Mouse (Mus musculus) heart, embryonic 13.5 days (tissue): ENCODE data around the gene Tmem190. TPM values are rescaled to one million over a fixed set of nuclear protein-coding genes. Genes with fewer than 3 reads are reported as not detected.

Experiments used
- ATAC-seq: fragments of 200-750 bp; cut with Nextera tagmentation; 2 replicates; pipeline ENCODE4 v1.8.0; 2017; ENCODE audit warnings: moderate TSS enrichment; ENCODE audit not compliant: insufficient number of reproducible peaks, low FRiP score, low TSS enrichment; ENCODE audit errors: extremely low read depth
- H3K27ac ChIP-seq: fragments of 300-500 bp; sonication (generic); replicated peaks from 2 replicates; pipeline ENCODE4 v1.5.1; 2015; ENCODE audit warnings: moderate library complexity, mild to moderate bottlenecking, inconsistent platforms
- H3K27me3 ChIP-seq: fragments of 300-500 bp; sonication (generic); replicated peaks from 2 replicates; pipeline ENCODE4 v1.6.1; 2015; ENCODE audit warnings: mild to moderate bottlenecking, inconsistent platforms
- H3K36me3 ChIP-seq: fragments of 300-500 bp; sonication (generic); 2 replicates; pipeline ENCODE4 v1.6.1; 2015; ENCODE audit warnings: mild to moderate bottlenecking, inconsistent platforms
- H3K4me1 ChIP-seq: fragments of 300-500 bp; sonication (generic); 2 replicates; pipeline ENCODE4 v1.6.1; 2015; ENCODE audit warnings: inconsistent platforms
- H3K4me2 ChIP-seq: fragments of 300-500 bp; sonication (generic); 2 replicates; pipeline ENCODE4 v1.6.1; 2015; ENCODE audit warnings: inconsistent platforms, mild to moderate bottlenecking, moderate library complexity
- H3K4me3 ChIP-seq: fragments of 300-500 bp; sonication (generic); 2 replicates; pipeline ENCODE4 v1.5.1; 2015; ENCODE audit warnings: moderate library complexity, mild to moderate bottlenecking, inconsistent platforms
- H3K9ac ChIP-seq: fragments of 300-500 bp; sonication (generic); 2 replicates; pipeline ENCODE4 v1.6.1; 2015; ENCODE audit warnings: inconsistent platforms, mild to moderate bottlenecking, moderate library complexity
- H3K9me3 ChIP-seq: fragments of 300-500 bp; sonication (generic); 2 replicates; pipeline ENCODE4 v1.6.1; 2016; ENCODE audit warnings: inconsistent platforms
- WGBS: fragments of 180-500 bp; shearing (Covaris S2); methylation state at CpG from one replicate; pipeline ENCODE4 v1.1.7; 2015; ENCODE audit warnings: mixed read lengths; 5-methylcytosine and 5-hydroxymethylcytosine counted together
- polyA plus RNA-seq: library from polyadenylated mRNA; unstranded; fragments of >200 nt; fragmentation: Nextera tagmentation; extraction: Ambion mirVana; gene quantifications from 2 replicates; pipeline ENCODE4 v1.2.1, GENCODE M21; 2015

Gene Tmem190
- not detected in 2 replicates for polyA plus RNA-seq

- Histone ChIP-seq H3K27me3 (peaks cover 70% of the 10 kb centered on the region), H3K9me3 (no peaks in the 10 kb centered on the region), H3K4me3 (no peak within 1 kb of the TSS), H3K4me1 (peaks cover 4% of the 10 kb centered on the region; the same call in 1 of the 2 replicates), H3K36me3 (no peaks in the 10 kb centered on the region), H3K4me2 (no peak within 1 kb of the TSS), H3K9ac (no peak within 1 kb of the TSS), H3K27ac (no peak within 1 kb of the TSS)
- WGBS: 73% methylated on average over 2 of the region's 2 CpGs
- no peak for ATAC-seq
Observed at GRCm38 (mm10) chr7:4782759-4783158, at the start of gene Tmem190, which contains the start of gene Il11. TSS of gene Tmem190 (plus strand) at chr7:4782937. TSS of gene Il11 (minus strand) at chr7:4782859.

- Histone ChIP-seq H3K4me1 (no peaks in the 10 kb centered on the region), H3K4me2 (no peak overlapping the region), H3K27ac (no peak overlapping the region), H3K9me3 (peaks cover 3% of the 10 kb centered on the region; the same call in 1 of the 2 replicates), H3K9ac (no peak overlapping the region), H3K4me3 (no peak overlapping the region), H3K36me3 (no peaks in the 10 kb centered on the region), H3K27me3 (0 out of 2 replicates have a peak, but pooled peaks cover 3% of the 10 kb centered on the region)
- WGBS: 40% methylated on average over 6 of the region's 6 CpGs
- ATAC-seq: no peak
Observed at GRCm38 (mm10) chr7:4732968-4733392, 49.8 kb upstream of the Tmem190 start.

- peak overlapping the region; percentile 62 for H3K27ac ChIP-seq
- 49% methylated on average over 10 of the region's 10 CpGs for WGBS
- H3K9ac ChIP-seq: peak overlapping the region; percentile 16
- peak overlapping the region; percentile 79 for H3K4me3 ChIP-seq
- H3K9me3 ChIP-seq: no peaks in the 10 kb centered on the region
- peak overlapping the region; percentile 87 for H3K4me2 ChIP-seq
- peaks cover 22% of the 10 kb centered on the region for H3K36me3 ChIP-seq
- peaks cover 38% of the 10 kb centered on the region for H3K4me1 ChIP-seq
- no peak for ATAC-seq
- no peaks in the 10 kb centered on the region for H3K27me3 ChIP-seq
Observed at GRCm38 (mm10) chr7:4739041-4739543, 43.6 kb upstream of the Tmem190 start.

DNA sequence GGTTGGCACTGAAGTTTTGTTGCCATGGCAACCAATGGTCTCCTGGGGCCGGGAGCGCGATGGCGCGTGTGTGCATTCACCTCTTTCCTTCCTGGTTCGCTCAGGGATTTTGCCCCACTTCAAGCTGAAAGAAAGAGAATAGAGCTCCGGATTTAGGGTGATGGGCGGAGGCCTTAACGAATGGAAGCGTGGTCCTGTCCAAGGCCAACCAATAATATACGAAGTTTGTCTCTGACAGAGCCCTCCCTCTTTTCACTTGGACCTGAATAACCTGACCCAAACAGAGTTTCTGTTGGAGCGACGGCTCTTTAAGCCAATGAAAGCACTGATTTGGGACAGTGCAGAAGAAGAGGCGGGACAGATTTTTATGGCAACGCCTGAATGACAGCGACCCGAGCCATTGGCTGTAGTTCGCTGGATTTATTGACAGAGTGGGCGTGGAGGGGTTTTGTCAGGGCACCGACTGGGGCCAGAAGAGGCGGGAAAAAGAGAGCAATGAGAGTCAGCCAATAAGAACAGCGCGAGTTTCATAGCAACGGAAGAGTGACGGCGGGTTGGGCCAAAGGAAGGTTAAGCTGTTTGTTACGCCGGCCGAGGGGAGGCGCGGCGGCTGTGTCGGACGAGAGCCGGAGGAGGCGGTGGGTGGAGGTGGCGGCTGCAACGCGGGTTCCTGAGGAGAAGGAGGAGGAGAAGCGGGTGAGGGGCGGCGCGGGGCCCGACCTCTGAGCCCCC lies 43.0 kb upstream of the Tmem190 start, which contains the start of gene Kmt5c:
Gene Kmt5c (plus strand): TSS at position 572 of the 732 bp plus-strand sequence.
- peak; percentile 93 for ATAC-seq
- H3K9ac ChIP-seq: peak within 1 kb of the TSS; percentile 92
- peak within 1 kb of the TSS; percentile 79 for H3K4me3 ChIP-seq
- peaks cover 38% of the 10 kb centered on the region for H3K4me1 ChIP-seq
- H3K9me3 ChIP-seq: no peaks in the 10 kb centered on the region
- no peaks in the 10 kb centered on the region for H3K27me3 ChIP-seq
- peaks cover 29% of the 10 kb centered on the region for H3K36me3 ChIP-seq
- WGBS: under 1% methylated on average over 39 of the region's 44 CpGs
- H3K27ac ChIP-seq: peak within 1 kb of the TSS; percentile 92
- peak within 1 kb of the TSS; percentile 87 for H3K4me2 ChIP-seq

DNA sequence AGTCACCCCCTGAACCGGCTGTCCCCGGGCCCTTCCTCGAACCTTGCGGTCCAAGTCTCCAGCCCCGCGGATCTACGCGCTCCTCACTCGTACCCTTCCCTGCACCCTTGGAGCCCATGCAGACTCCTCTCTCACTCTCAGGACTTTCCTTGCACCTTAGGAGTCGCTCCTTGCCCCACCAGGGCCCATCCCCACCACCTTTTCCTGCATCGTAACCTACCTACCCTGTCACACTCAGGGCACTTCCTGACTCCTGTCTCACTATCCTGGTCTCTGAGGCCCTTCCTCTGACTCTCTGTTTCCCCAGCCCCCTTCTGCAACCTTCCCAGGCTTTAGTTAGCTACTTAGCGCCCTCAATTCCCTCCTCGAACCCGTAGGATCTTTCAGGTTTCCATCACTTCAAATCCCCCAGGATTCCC lies 42.4 kb upstream of the Tmem190 start:
- Histone ChIP-seq H3K9me3 (no peaks in the 10 kb centered on the region), H3K27me3 (no peaks in the 10 kb centered on the region), H3K27ac (peak overlapping the region; percentile 92), H3K9ac (peak overlapping the region; percentile 92), H3K4me3 (peak overlapping the region; percentile 79), H3K36me3 (peaks cover 33% of the 10 kb centered on the region), H3K4me1 (peaks cover 38% of the 10 kb centered on the region), H3K4me2 (peak overlapping the region; percentile 87)
- ATAC-seq: 0 out of 2 replicates have a peak, but pooled peaks have one; percentile 3
- under 1% methylated on average over 14 of the region's 14 CpGs for WGBS

DNA sequence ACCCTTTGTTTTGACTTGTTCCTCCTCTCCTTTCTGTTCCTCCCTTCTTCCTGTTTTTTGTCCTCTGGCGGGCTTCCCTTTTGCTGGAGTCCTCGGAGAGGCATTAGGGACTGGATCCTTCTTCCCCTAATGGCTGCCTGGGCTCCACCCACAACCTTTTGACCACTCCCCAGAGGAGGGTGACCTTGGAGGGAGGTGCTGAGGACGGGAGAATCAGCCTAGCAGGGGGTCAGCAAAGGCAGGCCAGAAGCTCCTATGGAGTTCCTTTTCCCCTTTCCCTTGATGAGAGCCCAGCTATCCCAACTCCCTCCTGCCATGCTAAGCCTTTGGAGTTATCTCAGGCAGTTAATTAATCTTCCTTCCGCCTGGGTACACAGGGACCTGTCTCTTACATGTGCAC lies 41.6 kb upstream of the Tmem190 start:
- H3K36me3 ChIP-seq: peaks cover 41% of the 10 kb centered on the region
- peak overlapping the region; percentile 92 for H3K27ac ChIP-seq
- H3K9ac ChIP-seq: peak overlapping the region; percentile 92
- peaks cover 38% of the 10 kb centered on the region for H3K4me1 ChIP-seq
- H3K27me3 ChIP-seq: no peaks in the 10 kb centered on the region
- ATAC-seq: no peak
- peak overlapping the region; percentile 79 for H3K4me3 ChIP-seq
- H3K4me2 ChIP-seq: peak overlapping the region; percentile 87
- H3K9me3 ChIP-seq: no peaks in the 10 kb centered on the region
- WGBS: 3% methylated on average over 4 of the region's 4 CpGs

DNA sequence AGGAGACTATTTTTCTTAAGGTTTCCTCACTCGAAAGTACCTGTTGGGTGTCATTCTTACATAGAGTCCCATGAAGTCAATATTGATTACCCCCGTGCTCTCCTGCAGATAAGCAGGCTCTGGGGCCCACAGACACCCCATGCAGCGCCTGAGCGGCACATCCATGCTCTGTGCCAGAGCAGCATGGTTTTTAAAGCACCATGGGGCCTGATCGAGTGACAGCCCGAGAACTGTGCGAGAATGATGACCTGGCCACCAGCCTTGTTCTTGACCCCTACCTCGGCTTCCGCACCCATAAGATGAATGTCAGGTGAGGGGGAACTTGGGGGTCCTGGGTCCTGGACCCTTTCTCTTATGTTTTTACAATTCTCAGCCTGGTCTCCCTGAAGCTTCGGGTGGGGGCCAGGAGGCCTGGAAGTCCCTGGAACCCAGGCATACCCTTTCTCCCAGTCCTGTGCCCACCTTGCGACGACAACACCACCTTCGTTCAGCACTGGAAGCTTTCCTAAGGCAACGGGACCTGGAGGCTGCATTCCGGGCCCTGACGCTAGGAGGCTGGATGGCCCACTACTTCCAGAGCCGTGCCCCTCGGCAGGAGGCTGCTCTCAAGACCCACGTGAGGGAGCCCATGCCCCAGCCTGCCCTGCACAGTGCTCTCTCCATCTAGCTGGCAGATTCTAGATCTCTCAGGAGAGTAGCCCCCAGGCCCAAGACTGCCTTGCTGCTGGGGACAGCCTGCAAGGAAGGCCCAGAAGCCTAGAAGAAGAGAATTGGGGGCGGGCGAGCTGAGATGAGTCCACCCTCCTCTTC lies 40.9 kb upstream of the Tmem190 start:
- Histone ChIP-seq H3K4me2 (peak overlapping the region; percentile 87), H3K27me3 (no peaks in the 10 kb centered on the region), H3K36me3 (peaks cover 48% of the 10 kb centered on the region), H3K4me3 (peak overlapping the region; percentile 79), H3K9me3 (no peaks in the 10 kb centered on the region), H3K9ac (peak overlapping the region; percentile 92), H3K4me1 (peaks cover 39% of the 10 kb centered on the region), H3K27ac (peak overlapping the region; percentile 92)
- ATAC-seq: no peak
- WGBS: 79% methylated on average over 21 of the region's 21 CpGs

- peak overlapping the region; percentile 6; the same call in 1 of the 2 replicates for H3K4me2 ChIP-seq
- H3K36me3 ChIP-seq: peaks cover 53% of the 10 kb centered on the region
- peak overlapping the region; percentile 15; the same call in 1 of the 2 replicates for H3K9ac ChIP-seq
- H3K27me3 ChIP-seq: no peaks in the 10 kb centered on the region
- ATAC-seq: no peak
- 79% methylated on average over 6 of the region's 6 CpGs for WGBS
- H3K4me3 ChIP-seq: no peak overlapping the region
- no peak overlapping the region for H3K27ac ChIP-seq
- peaks cover 42% of the 10 kb centered on the region for H3K4me1 ChIP-seq
- H3K9me3 ChIP-seq: no peaks in the 10 kb centered on the region
Observed at GRCm38 (mm10) chr7:4742482-4742819, 40.3 kb upstream of the Tmem190 start.

DNA sequence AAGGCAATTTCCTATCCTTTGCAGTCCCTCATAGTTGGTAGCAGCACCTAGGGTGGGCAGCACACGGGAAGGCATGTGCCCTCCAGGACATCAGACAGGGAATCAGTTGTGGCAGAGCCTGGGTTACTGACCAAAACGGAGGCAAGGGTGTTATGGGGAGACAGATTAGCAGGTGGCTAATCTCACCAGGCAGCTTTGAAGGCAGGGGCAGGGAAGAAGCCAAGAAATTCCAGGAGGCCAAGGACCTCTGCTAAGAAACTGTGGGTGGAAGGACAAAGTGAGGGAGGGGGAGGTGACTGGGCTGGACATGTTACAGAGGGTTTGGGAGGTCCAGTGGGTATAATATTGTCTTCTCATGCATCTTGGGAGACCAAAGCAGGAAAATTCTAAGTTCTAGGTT lies 39.4 kb upstream of the Tmem190 start:
- 47% methylated on average over 2 of the region's 2 CpGs for WGBS
- Histone ChIP-seq H3K4me2 (no peak overlapping the region), H3K4me1 (peaks cover 45% of the 10 kb centered on the region), H3K9ac (peak overlapping the region; percentile 9; the same call in 1 of the 2 replicates), H3K4me3 (no peak overlapping the region), H3K36me3 (peaks cover 53% of the 10 kb centered on the region), H3K27me3 (no peaks in the 10 kb centered on the region), H3K27ac (no peak overlapping the region), H3K9me3 (no peaks in the 10 kb centered on the region)
- ATAC-seq: no peak

DNA sequence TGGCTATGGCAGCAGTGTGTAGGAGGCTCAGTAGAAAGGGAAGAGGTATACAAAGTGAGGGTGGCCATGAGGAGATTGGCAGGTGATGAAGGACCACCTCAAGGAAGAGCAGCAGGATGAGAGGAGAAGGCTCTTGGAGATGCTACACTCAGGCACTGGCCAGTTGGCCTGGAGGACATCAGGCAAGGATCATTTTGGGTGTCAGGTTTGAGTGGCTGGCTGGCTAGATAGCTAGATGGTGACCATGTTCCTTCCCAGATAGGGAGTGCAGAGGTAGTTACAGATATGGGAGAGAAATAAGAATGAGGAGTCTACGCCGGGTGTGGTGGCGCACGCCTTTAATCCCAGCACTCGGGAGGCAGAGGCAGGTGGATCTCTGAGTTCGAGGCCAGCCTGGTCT lies 37.9 kb upstream of the Tmem190 start:
- Histone ChIP-seq H3K4me2 (no peak overlapping the region), H3K4me3 (no peak overlapping the region), H3K4me1 (peaks cover 37% of the 10 kb centered on the region), H3K27ac (no peak overlapping the region), H3K9me3 (no peaks in the 10 kb centered on the region), H3K27me3 (no peaks in the 10 kb centered on the region), H3K9ac (no peak overlapping the region), H3K36me3 (peaks cover 53% of the 10 kb centered on the region)
- 73% methylated on average over 6 of the region's 6 CpGs for WGBS
- no peak for ATAC-seq

- Histone ChIP-seq H3K27ac (no peak overlapping the region), H3K27me3 (no peaks in the 10 kb centered on the region), H3K4me3 (no peak overlapping the region), H3K36me3 (peaks cover 53% of the 10 kb centered on the region), H3K9me3 (no peaks in the 10 kb centered on the region), H3K4me2 (no peak overlapping the region), H3K9ac (no peak overlapping the region), H3K4me1 (peaks cover 29% of the 10 kb centered on the region)
- ATAC-seq: no peak
- WGBS: 82% methylated on average over 22 of the region's 22 CpGs
Observed at GRCm38 (mm10) chr7:4746326-4746980, 36.3 kb upstream of the Tmem190 start.
